Mouse (Mus musculus) heart, adult 9 months (tissue): ENCODE measurements around the gene Lrmda.

Experiments used
- DNase-seq, 2 experiments: peaks; one replicate each; pipeline ENCODE4 v3.0.0; 2022; ENCODE audit warnings: low spot score in 2 of 2

Lrmda gene

GRCm38 (mm10) chr14:23057228-23057976 is 1037.9 kb downstream of the Lrmda start:
- no peak for DNase-seq

DNA sequence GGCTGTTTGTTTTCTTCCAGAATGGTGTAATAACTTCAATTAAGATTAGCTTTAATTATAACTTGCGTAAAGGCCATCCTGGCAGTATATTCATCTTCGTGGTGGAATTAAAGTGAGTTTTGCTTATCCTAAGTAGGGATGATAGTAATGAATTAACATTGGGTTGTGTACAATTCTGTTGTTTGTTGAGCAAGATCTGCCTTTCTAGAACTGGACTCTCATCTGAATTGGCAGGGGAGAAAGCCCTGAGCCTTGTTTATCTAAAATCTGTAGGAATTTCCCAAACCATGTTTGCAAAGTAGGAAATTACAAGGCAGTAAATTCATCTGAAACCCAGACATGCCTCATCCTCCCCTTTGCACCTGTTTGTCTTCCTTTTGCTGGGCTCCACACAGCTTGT is 1038.5 kb downstream of the Lrmda start:
- DNase-seq: no peak

GRCm38 (mm10) chr14:23078719-23079118 is 1059.2 kb downstream of the Lrmda start:
- no peak for DNase-seq

DNA sequence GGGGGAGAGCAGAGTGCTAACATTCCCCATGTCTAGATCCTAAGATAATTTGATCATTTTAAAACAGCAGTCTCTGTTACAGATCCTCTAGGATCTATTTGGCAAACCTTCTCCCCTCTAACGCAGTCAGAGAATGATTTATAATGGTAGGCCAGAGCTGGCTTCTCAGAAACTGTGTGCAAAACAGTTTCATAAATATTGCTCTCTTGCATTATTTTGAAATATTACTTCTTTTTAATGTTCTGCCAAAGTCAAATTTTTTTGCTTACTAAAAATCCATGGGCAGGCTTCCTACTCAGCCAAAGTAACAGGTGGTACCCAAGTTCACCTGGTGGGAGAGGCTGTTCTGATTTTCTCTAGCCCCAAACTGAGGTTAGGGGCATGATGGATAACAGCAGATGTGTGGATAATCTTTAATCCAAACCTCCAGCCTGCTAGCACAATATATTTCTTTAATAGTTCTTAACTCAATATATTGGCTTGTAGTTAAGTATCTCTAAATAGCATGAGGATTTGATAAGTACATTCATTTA is 1064.8 kb downstream of the Lrmda start:
- DNase-seq: no peak

- peak in 1 of 2 experiments; percentile 11 for DNase-seq
Observed at GRCm38 (mm10) chr14:23084797-23085196, 1065.3 kb downstream of the Lrmda start.

- no peak for DNase-seq
Observed at GRCm38 (mm10) chr14:23093306-23093705, 1073.8 kb downstream of the Lrmda start.

- no peak for DNase-seq
Observed at GRCm38 (mm10) chr14:23094546-23095157, 1075.1 kb downstream of the Lrmda start.

DNA sequence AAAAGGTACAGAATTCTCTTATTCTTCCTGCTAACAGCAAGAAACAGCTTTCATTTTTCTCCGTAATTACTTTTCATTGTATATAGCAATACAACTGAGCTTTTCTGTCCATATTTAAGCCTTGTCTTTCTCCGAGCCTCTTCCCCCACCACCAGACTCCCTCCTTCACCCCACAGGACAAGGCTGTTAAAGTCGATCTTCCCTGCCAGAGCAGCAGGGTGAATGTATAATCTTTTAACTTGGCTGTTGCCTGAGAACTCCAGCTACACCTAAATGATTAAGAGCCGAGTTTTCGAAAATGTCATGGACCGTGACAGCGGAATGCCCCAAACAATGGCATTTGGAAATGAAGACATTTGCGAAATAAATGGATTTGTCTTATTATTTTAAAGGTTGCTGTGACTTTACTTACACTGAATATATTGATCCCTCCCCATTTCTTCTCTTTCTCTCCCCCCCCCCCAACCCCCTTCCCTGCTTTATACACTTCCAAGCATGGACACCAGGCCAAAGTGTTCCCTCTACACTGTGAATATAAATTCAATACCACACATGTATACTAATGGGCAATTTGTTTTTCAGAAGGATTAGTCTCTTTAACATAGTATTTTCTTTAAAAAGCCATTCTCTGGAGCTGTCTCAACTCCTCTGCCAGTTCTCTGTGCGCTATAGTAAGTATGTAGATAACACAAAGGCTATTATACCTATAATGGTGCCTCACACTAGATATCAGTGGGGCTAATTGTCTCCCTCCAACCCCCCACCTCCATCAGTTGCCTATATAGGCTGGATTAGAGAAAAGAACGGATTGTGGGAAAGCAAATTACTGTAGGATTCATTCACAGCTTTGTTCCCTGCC is 1075.9 kb downstream of the Lrmda start:
- no peak for DNase-seq

- DNase-seq: no peak
Observed at GRCm38 (mm10) chr14:23096017-23096336, 1076.5 kb downstream of the Lrmda start.

- DNase-seq: no peak
Observed at GRCm38 (mm10) chr14:23096405-23096804, 1076.9 kb downstream of the Lrmda start.
